Mouse (Mus musculus): ENCODE data around the gene 4930432M17Rik. TPM values are rescaled to one million over a fixed set of nuclear protein-coding genes. Genes with fewer than 3 reads are reported as not detected.
A peak's percentile ranks its signal among the peaks of the same experiment; 100 is the strongest.

Gene 4930432M17Rik
- total and polyA plus RNA-seq, 2 experiments = not detected

DNA sequence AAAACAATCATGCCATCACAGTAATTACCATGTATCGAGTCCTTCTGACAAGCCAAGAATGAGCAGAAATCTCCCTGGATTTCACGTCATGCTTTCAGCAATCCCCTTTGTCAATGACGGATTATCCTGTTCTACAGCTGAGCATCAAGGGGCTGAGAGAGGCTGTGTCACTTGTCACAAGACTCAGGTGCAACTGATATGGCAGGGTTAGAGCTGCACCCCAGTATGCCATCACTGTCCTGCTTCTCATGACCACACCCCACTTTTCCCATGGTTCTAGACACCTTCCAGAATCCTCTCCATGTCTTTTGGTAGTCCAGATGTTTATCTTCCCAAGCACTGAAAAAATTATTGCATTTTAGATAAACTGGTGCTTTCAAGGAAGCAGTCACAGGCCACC lies 8.9 kb downstream of the 4930432M17Rik start:
- H3K79me2 ChIP-seq (ENCODE audit: control insufficient read depth, insufficient read depth, low read length) = no peaks in the 10 kb centered on the region
- H3K27me3 ChIP-seq (ENCODE audit: control insufficient read depth, insufficient read depth, low read length) = no peaks in the 10 kb centered on the region
- WGBS = 89% methylated on average over 3 of the region's 3 CpGs
- H3K9ac ChIP-seq (ENCODE audit: low read depth, low read length) = no peak overlapping the region
- no peak for DNase-seq (ENCODE audit: extremely low read depth, low read depth, low spot score)
- H3K4me1 ChIP-seq (ENCODE audit: control insufficient read depth, insufficient read depth, low read length) = peaks cover 26% of the 10 kb centered on the region
- H3K27ac ChIP-seq (replicated peaks; ENCODE audit: insufficient read depth, low read depth, low read length) = peak overlapping the region; percentile 91
- TF ChIP-seq CTCF (IDR thresholded peaks at IDR 0.05; ENCODE audit: low read depth, low read length) (no peak), POLR2A (IDR thresholded peaks at IDR 0.05; ENCODE audit: extremely low read depth, insufficient read depth, low read length) (no peak)
- H3K4me3 ChIP-seq (ENCODE audit: insufficient read depth, low read depth, low read length) = no peak overlapping the region
- no peaks in the 10 kb centered on the region for H3K36me3 ChIP-seq (ENCODE audit: control insufficient read depth, insufficient read depth, low read length)

DNA sequence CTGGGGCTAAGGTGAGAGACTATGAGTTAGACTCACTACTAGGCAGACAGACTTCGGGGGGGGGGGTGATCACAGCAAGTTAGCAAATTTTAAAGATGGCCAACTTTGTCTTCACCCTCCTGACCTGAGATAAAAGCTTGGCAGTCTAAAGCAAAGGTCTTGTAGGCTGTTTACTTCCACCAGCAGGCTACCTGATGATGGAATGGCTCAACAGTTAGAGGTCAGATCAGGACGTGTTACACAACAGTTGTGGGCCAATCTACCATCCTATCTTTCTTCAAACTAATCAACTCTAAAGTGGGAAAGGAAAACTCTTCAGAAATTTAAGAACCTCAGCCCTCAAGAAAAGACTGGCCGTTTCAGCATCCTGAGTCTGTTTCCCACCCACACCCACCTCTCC lies 9.6 kb downstream of the 4930432M17Rik start:
- TF ChIP-seq POLR2A (IDR thresholded peaks at IDR 0.05; ENCODE audit: extremely low read depth, insufficient read depth, low read length) (no peak), CTCF (IDR thresholded peaks at IDR 0.05; ENCODE audit: low read depth, low read length) (no peak)
- H3K79me2 ChIP-seq (ENCODE audit: control insufficient read depth, insufficient read depth, low read length) = no peaks in the 10 kb centered on the region
- H3K27ac ChIP-seq (replicated peaks; ENCODE audit: insufficient read depth, low read depth, low read length) = peak overlapping the region; percentile 91
- peaks cover 30% of the 10 kb centered on the region for H3K4me1 ChIP-seq (ENCODE audit: control insufficient read depth, insufficient read depth, low read length)
- H3K36me3 ChIP-seq (ENCODE audit: control insufficient read depth, insufficient read depth, low read length) = no peaks in the 10 kb centered on the region
- no peak overlapping the region for H3K4me3 ChIP-seq (ENCODE audit: insufficient read depth, low read depth, low read length)
- H3K9ac ChIP-seq (ENCODE audit: low read depth, low read length) = no peak overlapping the region
- H3K27me3 ChIP-seq (ENCODE audit: control insufficient read depth, insufficient read depth, low read length) = no peaks in the 10 kb centered on the region
- 27% methylated on average over 3 of the region's 3 CpGs for WGBS
- peak; percentile 95 for DNase-seq (ENCODE audit: extremely low read depth, low read depth, low spot score)

DNA sequence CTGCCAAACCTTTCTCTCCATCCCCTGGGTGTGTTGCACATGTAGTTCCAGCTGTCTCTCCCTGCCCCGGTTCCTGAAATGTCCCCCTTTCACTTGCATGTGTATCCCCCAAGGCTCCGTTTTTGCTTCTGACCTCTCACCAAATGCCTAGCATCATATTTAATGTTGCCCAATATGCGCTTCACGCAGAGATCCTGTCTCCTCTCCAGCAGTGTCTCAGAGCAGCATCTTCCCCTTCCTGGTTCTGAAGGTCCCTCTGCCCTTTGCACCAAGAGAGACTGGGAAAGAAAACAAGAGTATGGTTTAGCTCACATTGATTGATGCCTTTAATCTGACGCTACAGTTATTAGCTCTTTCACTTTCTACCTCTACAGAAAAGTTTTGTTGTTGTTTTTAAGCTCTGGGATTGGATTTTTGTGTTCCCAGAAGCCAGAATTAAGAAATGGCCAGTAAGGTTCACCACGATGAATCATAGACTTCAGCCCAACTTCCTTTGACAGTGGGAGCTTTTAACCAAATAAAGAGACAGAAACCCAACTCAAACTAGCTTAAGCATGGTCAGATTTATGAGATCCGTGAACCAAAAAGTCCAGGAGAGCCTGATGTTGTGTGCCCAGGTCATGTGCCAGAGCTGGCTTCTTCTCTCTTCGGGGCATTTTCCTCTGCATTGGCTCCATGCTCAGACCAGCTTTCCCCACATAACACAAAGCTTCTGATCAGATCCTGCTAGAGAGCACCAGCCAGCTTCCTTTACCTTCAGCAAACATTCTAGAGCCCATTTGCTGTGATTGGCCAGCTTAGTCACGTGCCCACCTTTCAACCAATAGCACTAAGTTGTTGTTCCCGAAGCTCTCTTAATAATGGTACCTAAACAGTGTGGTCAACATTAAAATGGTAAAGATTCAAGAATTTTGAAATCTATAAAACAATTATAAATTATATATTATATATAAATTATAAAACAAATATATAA lies 12.2 kb downstream of the 4930432M17Rik start:
- peak overlapping the region; percentile 68 for H3K27ac ChIP-seq (replicated peaks; ENCODE audit: insufficient read depth, low read depth, low read length)
- WGBS = 60% methylated on average over 10 of the region's 10 CpGs
- H3K27me3 ChIP-seq (ENCODE audit: control insufficient read depth, insufficient read depth, low read length) = no peaks in the 10 kb centered on the region
- H3K4me3 ChIP-seq (ENCODE audit: insufficient read depth, low read depth, low read length) = no peak overlapping the region
- DNase-seq (ENCODE audit: extremely low read depth, low read depth, low spot score) = no peak
- TF ChIP-seq CTCF (IDR thresholded peaks at IDR 0.05; ENCODE audit: low read depth, low read length) (no peak), POLR2A (IDR thresholded peaks at IDR 0.05; ENCODE audit: extremely low read depth, insufficient read depth, low read length) (no peak)
- H3K79me2 ChIP-seq (ENCODE audit: control insufficient read depth, insufficient read depth, low read length) = no peaks in the 10 kb centered on the region
- no peak overlapping the region for H3K9ac ChIP-seq (ENCODE audit: low read depth, low read length)
- H3K4me1 ChIP-seq (ENCODE audit: control insufficient read depth, insufficient read depth, low read length) = peaks cover 39% of the 10 kb centered on the region
- no peaks in the 10 kb centered on the region for H3K36me3 ChIP-seq (ENCODE audit: control insufficient read depth, insufficient read depth, low read length)

GRCm38 (mm10) chr3:121684552-121684951 lies 14.0 kb downstream of the 4930432M17Rik start:
- Histone ChIP-seq H3K9ac (ENCODE audit: low read depth, low read length) (peak overlapping the region; percentile 62), H3K27ac (replicated peaks; ENCODE audit: insufficient read depth, low read depth, low read length) (peak overlapping the region; percentile 99)
- DNase-seq (ENCODE audit: extremely low read depth, low read depth, low spot score) = no peak

DNA sequence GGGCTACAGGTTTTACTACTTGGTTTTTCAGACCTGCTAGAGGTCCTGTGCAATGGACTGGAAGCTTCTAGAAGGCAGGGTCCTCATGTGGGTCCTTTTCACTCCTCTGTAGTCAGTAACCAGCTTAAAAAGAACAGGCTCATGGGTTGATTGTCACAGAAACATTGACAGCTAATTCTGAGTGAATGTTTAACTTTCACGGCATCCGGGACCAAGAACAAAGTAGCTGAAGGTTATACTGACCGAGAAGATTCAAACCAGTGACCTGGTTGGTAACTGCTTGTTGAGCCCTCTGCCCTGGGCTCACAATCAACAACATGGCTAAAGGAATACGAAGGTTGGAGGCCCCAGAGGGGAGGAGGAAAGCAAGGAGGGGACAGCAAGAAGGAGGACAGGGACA lies 14.4 kb downstream of the 4930432M17Rik start:
- H3K27ac ChIP-seq (replicated peaks; ENCODE audit: insufficient read depth, low read depth, low read length) = peak overlapping the region; percentile 99
- WGBS = 34% methylated on average over 4 of the region's 4 CpGs
- H3K4me3 ChIP-seq (ENCODE audit: insufficient read depth, low read depth, low read length) = no peak overlapping the region
- H3K4me1 ChIP-seq (ENCODE audit: control insufficient read depth, insufficient read depth, low read length) = peaks cover 36% of the 10 kb centered on the region
- TF ChIP-seq CTCF (IDR thresholded peaks at IDR 0.05; ENCODE audit: low read depth, low read length) (no peak), POLR2A (IDR thresholded peaks at IDR 0.05; ENCODE audit: extremely low read depth, insufficient read depth, low read length) (no peak)
- H3K36me3 ChIP-seq (ENCODE audit: control insufficient read depth, insufficient read depth, low read length) = no peaks in the 10 kb centered on the region
- H3K27me3 ChIP-seq (ENCODE audit: control insufficient read depth, insufficient read depth, low read length) = no peaks in the 10 kb centered on the region
- peak overlapping the region; percentile 62 for H3K9ac ChIP-seq (ENCODE audit: low read depth, low read length)
- DNase-seq (ENCODE audit: extremely low read depth, low read depth, low spot score) = peak; percentile 91
- no peaks in the 10 kb centered on the region for H3K79me2 ChIP-seq (ENCODE audit: control insufficient read depth, insufficient read depth, low read length)

More at GRCm38 (mm10) chr3:121684552-121684951, 14.0 kb downstream of the 4930432M17Rik start:
- Histone ChIP-seq H3K27me3 (ENCODE audit: control insufficient read depth, insufficient read depth, low read length) (no peaks in the 10 kb centered on the region), H3K79me2 (ENCODE audit: control insufficient read depth, insufficient read depth, low read length) (no peaks in the 10 kb centered on the region), H3K36me3 (ENCODE audit: control insufficient read depth, insufficient read depth, low read length) (no peaks in the 10 kb centered on the region), H3K4me3 (ENCODE audit: insufficient read depth, low read depth, low read length) (no peak overlapping the region), H3K4me1 (ENCODE audit: control insufficient read depth, insufficient read depth, low read length) (peaks cover 39% of the 10 kb centered on the region)
- TF ChIP-seq POLR2A (IDR thresholded peaks at IDR 0.05; ENCODE audit: extremely low read depth, insufficient read depth, low read length) (no peak), CTCF (IDR thresholded peaks at IDR 0.05; ENCODE audit: low read depth, low read length) (no peak)
- WGBS = 19% methylated on average over 4 of the region's 4 CpGs

DNA sequence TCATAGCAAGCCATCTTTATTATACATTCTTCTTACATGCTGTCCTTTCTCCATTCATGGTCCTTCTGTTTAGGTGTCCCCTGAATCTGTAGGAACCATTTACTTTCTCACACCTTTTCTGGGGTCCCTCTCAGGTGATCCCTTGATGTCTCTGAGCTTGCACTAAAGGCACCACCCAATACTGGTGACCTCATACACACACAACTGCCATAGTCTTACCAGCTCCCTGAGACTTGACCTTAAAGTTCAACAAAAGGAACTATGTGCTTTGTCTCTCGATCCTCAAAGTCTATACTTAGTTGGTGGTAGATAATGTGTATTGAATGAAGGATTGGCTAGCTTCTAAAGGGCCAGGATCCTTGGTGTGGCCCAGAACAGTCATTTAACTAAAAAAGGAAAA lies 15.4 kb downstream of the 4930432M17Rik start:
- TF ChIP-seq CTCF (IDR thresholded peaks at IDR 0.05; ENCODE audit: low read depth, low read length) (no peak), POLR2A (IDR thresholded peaks at IDR 0.05; ENCODE audit: extremely low read depth, insufficient read depth, low read length) (no peak)
- Histone ChIP-seq H3K4me3 (ENCODE audit: insufficient read depth, low read depth, low read length) (no peak overlapping the region), H3K4me1 (ENCODE audit: control insufficient read depth, insufficient read depth, low read length) (peaks cover 28% of the 10 kb centered on the region), H3K9ac (ENCODE audit: low read depth, low read length) (no peak overlapping the region), H3K79me2 (ENCODE audit: control insufficient read depth, insufficient read depth, low read length) (no peaks in the 10 kb centered on the region), H3K27me3 (ENCODE audit: control insufficient read depth, insufficient read depth, low read length) (no peaks in the 10 kb centered on the region), H3K27ac (replicated peaks; ENCODE audit: insufficient read depth, low read depth, low read length) (no peak overlapping the region; the same call in 1 of the 2 replicates), H3K36me3 (ENCODE audit: control insufficient read depth, insufficient read depth, low read length) (no peaks in the 10 kb centered on the region)
- WGBS = 86% methylated on average over 1 of the region's 1 CpGs
- no peak for DNase-seq (ENCODE audit: extremely low read depth, low read depth, low spot score)

Data from liver, adult 2 months (tissue).